Mouse (Mus musculus) heart, postnatal 0 days (tissue): ENCODE measurements around the gene Fndc1. TPM values are rescaled to one million over a fixed set of nuclear protein-coding genes. Genes with fewer than 3 reads are reported as not detected.

Experiments used
- ATAC-seq: fragments of 200-750 bp; cut with Nextera tagmentation; 2 replicates; pipeline ENCODE4 v1.8.0; 2017; ENCODE audit warnings: low read depth, moderate number of reproducible peaks, moderate library complexity; ENCODE audit not compliant: insufficient read depth
- DNase-seq: peaks from one replicate; pipeline ENCODE4 v3.0.0-alpha.2; 2016; ENCODE audit warnings: low spot score
- H3K27ac ChIP-seq: fragments of 300-500 bp; sonication (generic); 2 replicates; pipeline ENCODE4 v1.5.1; 2014; ENCODE audit warnings: low read depth, mild to moderate bottlenecking
- H3K27me3 ChIP-seq: fragments of 300-500 bp; sonication (generic); 2 replicates; pipeline ENCODE4 v1.6.1; 2014; ENCODE audit warnings: low read length, mixed read lengths; ENCODE audit not compliant: control insufficient read depth, insufficient read depth
- H3K36me3 ChIP-seq: fragments of 300-500 bp; sonication (generic); replicated peaks from 2 replicates; pipeline ENCODE4 v1.6.1; 2014; ENCODE audit warnings: low read length, mixed read lengths; ENCODE audit not compliant: control insufficient read depth, insufficient read depth
- H3K4me1 ChIP-seq: fragments of 300-500 bp; sonication (generic); 2 replicates; pipeline ENCODE4 v1.6.1; 2014; ENCODE audit warnings: antibody characterized with exemption; ENCODE audit not compliant: control insufficient read depth, insufficient read depth
- H3K4me2 ChIP-seq: fragments of 300-500 bp; sonication (generic); 2 replicates; pipeline ENCODE4 v1.6.1; 2014; ENCODE audit warnings: low read depth, mild to moderate bottlenecking, low read length, moderate library complexity
- H3K4me3 ChIP-seq: fragments of 300-500 bp; sonication (generic); 2 replicates; pipeline ENCODE4 v1.5.1; 2014; ENCODE audit warnings: low read depth, low read length
- H3K9ac ChIP-seq: fragments of 300-500 bp; sonication (generic); replicated peaks from 2 replicates; pipeline ENCODE4 v1.6.1; 2014; ENCODE audit warnings: low read depth, low read length, mixed read lengths
- H3K9me3 ChIP-seq: fragments of 300-500 bp; sonication (generic); replicated peaks from 2 replicates; pipeline ENCODE4 v1.6.1; 2016; ENCODE audit warnings: low read length; ENCODE audit not compliant: control insufficient read depth
- CTCF ChIP-seq: IDR thresholded peaks from 2 replicates; pipeline ENCODE4 v1.5.1; 2016; ENCODE audit warnings: antibody characterized with exemption, control low read depth, low read depth
- EP300 ChIP-seq: IDR thresholded peaks from 2 replicates; pipeline ENCODE4 v1.6.1; 2016; ENCODE audit warnings: antibody characterized with exemption, low read depth
- WGBS: fragments of 180-500 bp; shearing (Covaris S2); extraction: QIAGEN DNeasy Blood & Tissue Kit; methylation state at CpG from one replicate; pipeline ENCODE4 v1.1.7; 2014; 5-methylcytosine and 5-hydroxymethylcytosine counted together
- microRNA-seq: library from miRNA; unstranded; fragments of <30 nt; microRNA quantifications from one replicate; pipeline ENCODE4, GENCODE M21; 2016
- polyA plus RNA-seq: library from polyadenylated mRNA; unstranded; fragments of >200 nt; fragmentation: Nextera tagmentation; extraction: Ambion mirVana; gene quantifications from 2 replicates; pipeline ENCODE4 v1.2.1, GENCODE M21; 2015
- total RNA-seq: library from RNA; depleted of rRNA; stranded (reverse); fragments of >200 nt; gene quantifications from 2 replicates; pipeline ENCODE4 v1.2.3, GENCODE M21; 2014; ENCODE audit warnings: low replicate concordance; rRNA removed

Gene Fndc1
- total and polyA plus RNA-seq, 2 experiments from 2014 or later = 22.1 to 30.5 TPM

- TF ChIP-seq CTCF (no peak), EP300 (no peak)
- no peak overlapping the region for H3K9ac ChIP-seq
- no peak overlapping the region for H3K4me3 ChIP-seq
- H3K4me1 ChIP-seq = no peaks in the 10 kb centered on the region
- 66% methylated on average over 4 of the region's 4 CpGs for WGBS
- H3K27me3 ChIP-seq = no peaks in the 10 kb centered on the region
- no peak overlapping the region for H3K4me2 ChIP-seq
- no peaks in the 10 kb centered on the region for H3K36me3 ChIP-seq
- DNase-seq = no peak
- H3K27ac ChIP-seq = no peak overlapping the region
- ATAC-seq = no peak
- no peaks in the 10 kb centered on the region for H3K9me3 ChIP-seq
These were observed 136.8 kb downstream of the Fndc1 start for GRCm38 (mm10) chr17:7690271-7690670.

Small RNA genes within 50 kb of the gene (microRNA-seq; reads per million reads assigned to microRNA genes)
- gene Gm25872 = not detected

Other genes starting within 250 kb of the Fndc1 start
- 1.4 and 3.3 TPM in 2 replicates for gene Tagap, start 98.7 kb upstream of the Fndc1 start, total RNA-seq
- gene Tagap, start 98.7 kb upstream of the Fndc1 start, polyA plus RNA-seq = 0.15 and 0.26 TPM in 2 replicates
- gene Rsph3a, start 118.3 kb upstream of the Fndc1 start, total RNA-seq = 42.6 and 57.2 TPM in 2 replicates
- gene Rsph3a, start 118.3 kb upstream of the Fndc1 start, polyA plus RNA-seq = 76.5 and 82.9 TPM in 2 replicates